Mouse (Mus musculus) CH12.LX (cell line): ENCODE data around the gene Rrp15. TPM values are rescaled to one million over a fixed set of nuclear protein-coding genes. Genes with fewer than 3 reads are reported as not detected.

Experiments used
- DNase-seq: peaks from one replicate; pipeline ENCODE4 v3.0.0-alpha.2; 2013; ENCODE audit errors: extremely low read depth
- H3K27ac ChIP-seq: 2 replicates; pipeline ENCODE4 v1.5.1; 2012; ENCODE audit warnings: low read depth, mild to moderate bottlenecking, control low read depth, moderate library complexity; ENCODE audit not compliant: insufficient read depth
- H3K27me3 ChIP-seq: replicated peaks from 2 replicates; pipeline ENCODE3; 2012; ENCODE audit warnings: inconsistent platforms
- H3K36me3 ChIP-seq, 2 experiments: replicated peaks in 1 of 2; 2 replicates each; pipeline versions ENCODE3 to v1.6.1; 2012; ENCODE audit warnings: inconsistent platforms in 1 of 2, low read length in 1 of 2, mild to moderate bottlenecking in 1 of 2, mixed read lengths in 1 of 2, moderate library complexity in 1 of 2; ENCODE audit not compliant: control insufficient read depth in 1 of 2, insufficient read depth in 1 of 2
- H3K4me1 ChIP-seq, 2 experiments: 2 replicates each; pipeline ENCODE4 v1.6.1; 2012; ENCODE audit warnings: inconsistent platforms in 1 of 2, moderate library complexity in 1 of 2; ENCODE audit not compliant: insufficient read depth in 2 of 2, control insufficient read depth in 1 of 2
- H3K4me2 ChIP-seq: 2 replicates; pipeline ENCODE4 v1.6.1; 2012; ENCODE audit warnings: low read depth, mild to moderate bottlenecking, control low read depth; ENCODE audit not compliant: poor library complexity, insufficient read depth, severe bottlenecking
- H3K4me3 ChIP-seq, 3 experiments: fragments of 150-350 bp in 1 of 3; sonication (generic) in 1 of 3; replicated peaks in 1 of 3; 2 replicates each; pipeline versions ENCODE3 to v1.5.1; 2011 to 2012; ENCODE audit warnings: low read depth in 2 of 3, low read length in 2 of 3, mild to moderate bottlenecking in 2 of 3, moderate library complexity in 2 of 3, control low read depth in 1 of 3, improper control_type of control experiment in 1 of 3, inconsistent platforms in 1 of 3, mixed read lengths in 1 of 3; ENCODE audit not compliant: poor library complexity in 1 of 3
- H3K79me2 ChIP-seq: replicated peaks from 2 replicates; pipeline ENCODE4 v1.6.1; 2012; ENCODE audit warnings: mild to moderate bottlenecking, moderate library complexity; ENCODE audit not compliant: control insufficient read depth, poor library complexity, insufficient read depth, severe bottlenecking; ENCODE audit errors: extremely low read depth
- H3K9ac ChIP-seq: 2 replicates; pipeline ENCODE4 v1.6.1; 2012; ENCODE audit warnings: low read depth, mild to moderate bottlenecking, control low read depth, moderate library complexity; ENCODE audit not compliant: insufficient read depth
- H3K9me3 ChIP-seq: replicated peaks from 2 replicates; pipeline ENCODE3; 2012; ENCODE audit warnings: low read length, inconsistent platforms, mixed read lengths
- CHD2 ChIP-seq: IDR thresholded peaks from 2 replicates; pipeline ENCODE4 v1.6.1; 2011; ENCODE audit warnings: low read length, improper control_type of control experiment
- E2F4 ChIP-seq: IDR thresholded peaks from 2 replicates; pipeline ENCODE4 v1.6.1; 2011; ENCODE audit warnings: low read depth, low read length, improper control_type of control experiment; ENCODE audit not compliant: insufficient replicate concordance
- ETS1 ChIP-seq: conservative IDR thresholded peaks from 2 replicates; pipeline ENCODE4 v1.6.1; 2012; ENCODE audit warnings: low read depth, mild to moderate bottlenecking, inconsistent platforms, low read length, improper control_type of control experiment, moderate library complexity
- GABPA ChIP-seq: IDR thresholded peaks from 2 replicates; pipeline ENCODE4 v1.6.1; 2012; ENCODE audit warnings: low read depth, low read length, improper control_type of control experiment, inconsistent platforms; ENCODE audit not compliant: insufficient replicate concordance
- JUND ChIP-seq: conservative IDR thresholded peaks from 2 replicates; pipeline ENCODE4 v1.6.1; 2011; ENCODE audit warnings: low read depth, low read length, improper control_type of control experiment
- KAT2A ChIP-seq: IDR thresholded peaks from 2 replicates; pipeline ENCODE4 v1.6.1; 2012; ENCODE audit warnings: low read length, improper control_type of control experiment, inconsistent platforms; ENCODE audit not compliant: insufficient replicate concordance
- MAX ChIP-seq: IDR thresholded peaks from 2 replicates; pipeline ENCODE4 v1.6.1; 2011; ENCODE audit warnings: low read length, improper control_type of control experiment
- MEF2A ChIP-seq: IDR thresholded peaks from 2 replicates; pipeline ENCODE4 v1.6.1; 2014; ENCODE audit warnings: low read depth, mild to moderate bottlenecking, inconsistent platforms, low read length, improper control_type of control experiment, borderline replicate concordance
- NRF1 ChIP-seq: IDR thresholded peaks from 2 replicates; pipeline ENCODE4 v1.6.1; 2014; ENCODE audit warnings: low read depth, mild to moderate bottlenecking, inconsistent platforms, low read length, improper control_type of control experiment, moderate library complexity
- PAX5 ChIP-seq: IDR thresholded peaks from 2 replicates; pipeline ENCODE4 v1.6.1; 2012; ENCODE audit warnings: low read length, inconsistent platforms, mixed read lengths
- POLR2AphosphoS2 ChIP-seq: IDR thresholded peaks from 2 replicates; pipeline ENCODE4 v1.6.1; 2011; ENCODE audit warnings: low read depth, low read length, improper control_type of control experiment
- RAD21 ChIP-seq: IDR thresholded peaks from 2 replicates; pipeline ENCODE4 v1.6.1; 2011; ENCODE audit warnings: low read depth, mild to moderate bottlenecking, low read length, improper control_type of control experiment, moderate library complexity
- RCOR1 ChIP-seq: conservative IDR thresholded peaks from 2 replicates; pipeline ENCODE4 v1.6.1; 2012; ENCODE audit warnings: low read depth, mild to moderate bottlenecking, inconsistent platforms, low read length, improper control_type of control experiment
- TBP ChIP-seq: conservative IDR thresholded peaks from 2 replicates; pipeline ENCODE4 v1.6.1; 2011; ENCODE audit warnings: low read depth, low read length, improper control_type of control experiment
- TCF12 ChIP-seq: IDR thresholded peaks from 2 replicates; pipeline ENCODE4 v1.6.1; 2014; ENCODE audit warnings: low read depth, mild to moderate bottlenecking, inconsistent platforms, low read length, improper control_type of control experiment
- ZMIZ1 ChIP-seq: IDR thresholded peaks from 2 replicates; pipeline ENCODE4 v1.6.1; 2012; ENCODE audit warnings: low read depth, mild to moderate bottlenecking, inconsistent platforms, low read length, improper control_type of control experiment
- dilution Hi-C: fragments of 300-500 bp; cut with MboI; formaldehyde crosslinking; loops from 2 replicates; pipeline ENCODE4 v1.14.3; 2020; ENCODE audit warnings: low sequenced_read_pairs; ENCODE audit not compliant: extremely low pct_unique_long_range_greater_than_20kb, extremely low pct_ligation_motif_present
- in situ Hi-C: fragments of 300-500 bp; cut with MboI; formaldehyde crosslinking; loops from 3 replicates; pipeline ENCODE4 v1.14.3; 2019; ENCODE audit warnings: low sequenced_read_pairs, low pct_ligation_motif_present, low pct_unique_long_range_greater_than_20kb, mixed read lengths
- polyA plus RNA-seq: library from polyadenylated mRNA; unstranded; fragments of >175 nt; gene quantifications from 2 replicates; pipeline ENCODE4 v1.2.1, GENCODE M21; 2012; ENCODE audit warnings: low read depth; ENCODE audit not compliant: insufficient read length
- total RNA-seq, 2 experiments: library from RNA; depleted of rRNA; stranded (reverse); fragments of 300-350 nt in 1 of 2; fragments of >200 nt in 1 of 2; gene quantifications; 2 replicates each; pipeline ENCODE4 v1.2.3; 2012 to 2014

The Rrp15 gene
- total and polyA plus RNA-seq, 3 experiments, result 83.8 to 176 (median 172) TPM

- Histone ChIP-seq H3K79me2 (no peaks in the 10 kb centered on the region), H3K9me3 (no peaks in the 10 kb centered on the region), H3K27me3 (no peaks in the 10 kb centered on the region), H3K4me2 (no peak overlapping the region), H3K36me3 (peaks cover 22 to 61% of the 10 kb centered on the region in 2 experiments), H3K27ac (no peak overlapping the region), H3K4me3 (no peak overlapping the region), H3K9ac (no peak overlapping the region), H3K4me1 (peaks cover 0 to 4% of the 10 kb centered on the region in 2 experiments; a peak in 1 of 4 replicates)
- TF ChIP-seq RAD21 (no peak), RCOR1 (no peak), NRF1 (no peak), GABPA (no peak), MAX (no peak), ZMIZ1 (no peak)
- DNase-seq, result no peak
- dilution Hi-C loops, result no loop called here
- in situ Hi-C loops, result loop anchor here (10.0 to 25.0 kb wide), 2 partner anchors 1028 to 1170 kb away; no protein-coding TSS in a partner anchor
Observed at GRCm38 (mm10) chr1:186714980-186715896, 33.9 kb downstream of the Rrp15 start.

DNA sequence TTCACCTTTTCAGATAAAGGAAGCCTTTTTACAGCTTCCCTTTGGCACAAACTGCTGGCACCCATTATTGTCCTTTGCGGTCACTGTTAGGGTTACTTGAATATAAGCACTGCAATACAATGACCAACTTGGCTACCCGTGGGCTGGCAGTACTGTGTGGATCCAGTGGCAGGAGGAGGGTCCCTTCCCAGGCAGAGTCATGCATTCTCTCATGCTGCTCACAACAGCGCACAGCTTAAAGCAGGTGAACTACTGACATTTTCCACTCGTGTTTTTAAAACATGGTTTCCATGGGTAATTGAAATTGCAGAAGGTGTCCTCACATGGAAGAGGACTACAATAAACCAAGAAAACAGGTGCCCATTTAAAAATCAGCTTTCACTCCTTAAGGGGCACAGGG is 34.9 kb downstream of the Rrp15 start:
- Histone ChIP-seq H3K4me2 (no peak overlapping the region), H3K4me1 (peaks cover 0 to 4% of the 10 kb centered on the region in 2 experiments; a peak in 1 of 4 replicates), H3K27me3 (no peaks in the 10 kb centered on the region), H3K36me3 (peaks cover 17 to 52% of the 10 kb centered on the region in 2 experiments), H3K4me3 (no peak overlapping the region), H3K79me2 (no peaks in the 10 kb centered on the region), H3K27ac (no peak overlapping the region; the same call in 1 of the 2 replicates), H3K9me3 (no peaks in the 10 kb centered on the region), H3K9ac (no peak overlapping the region)
- DNase-seq, result no peak
- in situ Hi-C loops (loop anchor here (10.0 to 25.0 kb wide), 2 partner anchors 1027 to 1169 kb away; no protein-coding TSS in a partner anchor), dilution Hi-C loops (no loop called here)
- TF ChIP-seq POLR2AphosphoS2, result no peak
- TF ChIP-seq TBP, result no peak
- no peak for TF ChIP-seq TCF12
- no peak for TF ChIP-seq E2F4
- TF ChIP-seq ETS1, result no peak
- TF ChIP-seq KAT2A, result no peak
- TF ChIP-seq MEF2A, result no peak
- TF ChIP-seq CHD2, result no peak
- TF ChIP-seq JUND, result no peak
- no peak for TF ChIP-seq PAX5
- TF ChIP-seq NRF1, result no peak
- no peak for TF ChIP-seq RAD21
